Mouse (Mus musculus) hindlimb bud, embryonic 11.5 days (tissue): ENCODE results near the gene Atcay.
"Not testable (repeated sequence)": the region's sequence is repeated elsewhere in the genome, so short reads cannot be mapped to it uniquely, and the experiment has no call there.

ENCODE experiments used
- DNase-seq: peaks from one replicate; pipeline ENCODE4 v3.0.0-alpha.2; 2012; ENCODE audit warnings: low read depth, low spot score; ENCODE audit errors: extremely low spot score

Atcay gene

GRCm38 (mm10) chr10:81244146-81244545 is 13.5 kb upstream of the Atcay start:
- DNase-seq: no peak

GRCm38 (mm10) chr10:81242021-81242420 is 11.4 kb upstream of the Atcay start:
- DNase-seq: no peak

- no peak for DNase-seq
Measured at GRCm38 (mm10) chr10:81240876-81241275, 10.2 kb upstream of the Atcay start.

- DNase-seq: no peak
Measured at GRCm38 (mm10) chr10:81238618-81239017, 8.0 kb upstream of the Atcay start.

- no peak for DNase-seq
Measured at GRCm38 (mm10) chr10:81236471-81237268, 6.0 kb upstream of the Atcay start.

GRCm38 (mm10) chr10:81234206-81234605 is 3.6 kb upstream of the Atcay start:
- no peak for DNase-seq

GRCm38 (mm10) chr10:81233226-81233585 is 2.6 kb upstream of the Atcay start:
- DNase-seq: no peak

GRCm38 (mm10) chr10:81232580-81233225 is 2.1 kb upstream of the Atcay start, which contains the start of gene Zfr2:
TSS of gene Zfr2 (plus strand) at chr10:81233155.
- DNase-seq: peak; percentile 44

- no peak for DNase-seq
Measured at GRCm38 (mm10) chr10:81231436-81231835, 803 bp upstream of the Atcay start.

GRCm38 (mm10) chr10:81229735-81230437 is 747 bp downstream of the Atcay start:
- no peak for DNase-seq

GRCm38 (mm10) chr10:81223731-81224130 is 6.9 kb downstream of the Atcay start:
- DNase-seq: not testable (repeated sequence)

GRCm38 (mm10) chr10:81221402-81222015 is 9.1 kb downstream of the Atcay start:
- no peak for DNase-seq

GRCm38 (mm10) chr10:81217964-81218363 is 12.7 kb downstream of the Atcay start:
- DNase-seq: no peak

GRCm38 (mm10) chr10:81217267-81217666 is 13.4 kb downstream of the Atcay start:
- not testable (repeated sequence) for DNase-seq

GRCm38 (mm10) chr10:81216810-81217209 is 13.8 kb downstream of the Atcay start:
- DNase-seq: no peak

GRCm38 (mm10) chr10:81216260-81216659 is 14.4 kb downstream of the Atcay start:
- DNase-seq: no peak

- DNase-seq: no peak
Measured at GRCm38 (mm10) chr10:81210154-81210553, 20.5 kb downstream of the Atcay start.

GRCm38 (mm10) chr10:81204137-81204536 is 26.5 kb downstream of the Atcay start:
- no peak for DNase-seq

GRCm38 (mm10) chr10:81202978-81203720 is 27.5 kb downstream of the Atcay start:
- DNase-seq: no peak
